Comparison of ENCODE assay signal across 8 mouse cellular contexts in the genomic region with DNA sequence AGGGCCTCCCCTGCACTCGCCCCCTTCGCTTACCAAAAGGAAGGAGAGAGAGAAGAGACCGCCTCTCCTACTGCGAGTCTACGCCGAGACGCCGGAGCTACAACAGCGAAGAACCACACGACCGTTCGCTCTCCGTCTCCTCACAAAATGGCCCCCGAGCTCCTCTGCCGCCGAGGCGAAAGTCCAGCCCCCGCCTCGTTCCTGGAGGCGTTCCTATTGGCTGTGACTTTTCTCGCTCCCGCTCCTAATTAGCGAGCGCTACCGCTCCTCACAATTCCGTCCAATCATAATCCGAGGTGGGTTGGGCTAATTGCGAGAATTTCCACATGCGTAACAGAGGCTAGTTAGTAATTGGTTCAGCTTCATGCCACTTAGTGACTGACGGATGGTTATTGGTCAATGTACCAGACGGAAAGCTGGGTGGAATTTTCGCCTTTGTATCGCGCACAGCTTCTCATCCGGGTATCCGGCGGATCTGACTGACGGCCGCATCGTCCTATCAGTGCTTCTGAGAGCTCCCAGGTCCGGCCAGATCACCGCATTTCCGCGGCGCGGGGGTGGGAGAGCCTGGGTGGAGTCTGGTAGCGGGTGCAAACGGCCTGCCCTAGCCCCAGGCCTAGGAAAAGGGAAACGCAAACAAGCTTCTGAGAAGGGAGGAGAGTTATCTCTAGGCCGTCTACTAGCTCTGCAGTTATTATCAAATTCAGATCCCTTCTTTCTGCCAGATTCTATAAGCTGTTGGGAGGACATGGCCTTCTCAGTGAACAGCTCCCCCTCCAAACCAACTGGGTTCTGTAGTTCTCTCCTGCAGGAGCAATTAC. TPM values are rescaled to one million over a fixed set of nuclear protein-coding genes. Genes with fewer than 3 reads are reported as not detected.
DNase-seq lines count a peak whose midpoint lies in the region; ATAC-seq lines count a peak whose summit lies in the region.

A gene (minus strand): TSS at position 173 of the 821 bp plus-strand sequence.

- H3K36me3 ChIP-seq in hindbrain, embryonic 12.5 days, result peaks cover 9% of the 10 kb centered on the region; the same call in 1 of the 2 replicates

- peak within 1 kb of the TSS; percentile 77 for H3K4me2 ChIP-seq in hindbrain, embryonic 12.5 days (replicated peaks)

- no peaks in the 10 kb centered on the region for H3K9me3 ChIP-seq in hindbrain, embryonic 12.5 days (replicated peaks)

- ATAC-seq in hindbrain, embryonic 12.5 days (ENCODE audit: low FRiP score), result peak; percentile 99

- under 1% methylated on average over 50 of the region's 50 CpGs for WGBS in hindbrain, embryonic 12.5 days

- H3K27ac ChIP-seq in hindbrain, embryonic 12.5 days, result peak within 1 kb of the TSS; percentile 96

- peaks cover 26% of the 10 kb centered on the region for H3K4me1 ChIP-seq in hindbrain, embryonic 12.5 days

- peak; percentile 99 for DNase-seq in NIH3T3 (ENCODE audit: low read depth)
- DNase-seq in cerebellum, postnatal 10 days, result peak; percentile 100
- DNase-seq in frontal cortex, postnatal 10 days (ENCODE audit: low spot score in 2 of 2), result peak; percentile 100
- DNase-seq in layer of hippocampus, postnatal 14 days (ENCODE audit: low spot score in 2 of 2), result peak; percentile 100
- DNase-seq in lung, postnatal 14 days, result peak; percentile 100
- DNase-seq in retina, adult 2 months (ENCODE audit: low read depth, low spot score), result peak; percentile 100
- peak; percentile 100 for DNase-seq in thymus, postnatal 36 days

- H3K27me3 ChIP-seq in hindbrain, embryonic 12.5 days, result no peaks in the 10 kb centered on the region

- H3K9ac ChIP-seq in hindbrain, embryonic 12.5 days, result peak within 1 kb of the TSS; percentile 96

- H3K4me3 ChIP-seq in hindbrain, embryonic 12.5 days, result peak within 1 kb of the TSS; percentile 91

RNA-seq across cellular contexts. Expression of the gene that starts here (rescaled TPM):
- 726 and 727 TPM in 2 replicates for polyA plus RNA-seq in hindbrain, embryonic 12.5 days (2016; fragmentation: Nextera tagmentation; extraction: Ambion mirVana)
- total RNA-seq in layer of hippocampus, postnatal 14 days (2021), result 100 to 1,000 TPM; 213 to 245 TPM

Comparison
In these comparisons a context has a peak if more than half of its experiments do, and no peak if none do; other contexts are left out.
1. Peak in every context shown above with its lines: DNase-seq, ATAC-seq, H3K4me3 ChIP-seq and H3K27ac ChIP-seq.